In genomic region chr16:34262731-34263460, GRCm38 (mm10) we compare ENCODE assay signal across 7 mouse cellular contexts.
A peak's percentile ranks its signal among the peaks of the same experiment; 100 is the strongest.
DNase-seq lines count a peak whose midpoint lies in the region; ATAC-seq and TF ChIP-seq lines count a peak whose summit lies in the region.

No protein-coding gene starts in this region.

- TF ChIP-seq EP300 in liver, postnatal 0 days (IDR thresholded peaks at IDR 0.05; ENCODE audit: low read depth) = no peak

- H3K4me2 ChIP-seq in liver, embryonic 11.5 days = peak overlapping the region; percentile 34
- no peak overlapping the region for H3K4me2 ChIP-seq in liver, postnatal 0 days (ENCODE audit: low read depth, low read length)
- H3K4me2 ChIP-seq in forebrain, embryonic 14.5 days (ENCODE audit: low read length) = peak overlapping the region; percentile 27
- no peak overlapping the region for H3K4me2 ChIP-seq in hindbrain, embryonic 12.5 days (replicated peaks)

- DNase-seq in liver, embryonic 11.5 days (ENCODE audit: low spot score) = peak; percentile 34
- no peak for DNase-seq in liver, postnatal 0 days
- DNase-seq in forebrain, embryonic 14.5 days (ENCODE audit: low spot score) = peak; percentile 78
- peak; percentile 30 for DNase-seq in mesoderm, embryonic 11.5 days (ENCODE audit: low read depth, low spot score)
- DNase-seq in urinary bladder, adult 18-20 months (ENCODE audit: low spot score in 2 of 2) = no peak
- DNase-seq in gastrocnemius, postnatal 4 days (ENCODE audit: low spot score in 2 of 2) = no peak

- 57% methylated on average over 22 of the region's 22 CpGs for WGBS in liver, embryonic 11.5 days
- WGBS in liver, postnatal 0 days (ENCODE audit: insufficient replicate concordance) = 64% methylated on average over 22 of the region's 22 CpGs
- 46% methylated on average over 22 of the region's 22 CpGs for WGBS in forebrain, embryonic 14.5 days
- WGBS in hindbrain, embryonic 12.5 days = 69% methylated on average over 22 of the region's 22 CpGs

- no peak overlapping the region for H3K4me3 ChIP-seq in liver, embryonic 11.5 days (ENCODE audit: low read depth, low read length)
- no peak overlapping the region for H3K4me3 ChIP-seq in liver, postnatal 0 days (ENCODE audit: low read depth, low read length)
- no peak overlapping the region for H3K4me3 ChIP-seq in forebrain, embryonic 14.5 days (ENCODE audit: low read depth, low read length)
- H3K4me3 ChIP-seq in hindbrain, embryonic 12.5 days = no peak overlapping the region

- H3K36me3 ChIP-seq in liver, embryonic 11.5 days (ENCODE audit: control insufficient read depth, insufficient read depth, low read length) = no peaks in the 10 kb centered on the region
- H3K36me3 ChIP-seq in liver, postnatal 0 days (replicated peaks; ENCODE audit: insufficient read depth, low read length) = no peaks in the 10 kb centered on the region
- peaks cover 5% of the 10 kb centered on the region; the same call in 1 of the 2 replicates for H3K36me3 ChIP-seq in forebrain, embryonic 14.5 days (ENCODE audit: control insufficient read depth, insufficient read depth, low read length)
- no peaks in the 10 kb centered on the region for H3K36me3 ChIP-seq in hindbrain, embryonic 12.5 days

- H3K9ac ChIP-seq in liver, embryonic 11.5 days (ENCODE audit: low read depth, low read length) = no peak overlapping the region
- H3K9ac ChIP-seq in liver, postnatal 0 days (replicated peaks) = no peak overlapping the region
- H3K9ac ChIP-seq in forebrain, embryonic 14.5 days (ENCODE audit: low read length) = peak overlapping the region; percentile 13; the same call in 1 of the 2 replicates
- H3K9ac ChIP-seq in hindbrain, embryonic 12.5 days = no peak overlapping the region

- H3K4me1 ChIP-seq in liver, embryonic 11.5 days (replicated peaks; ENCODE audit: control insufficient read depth, insufficient read depth, low read length) = no peaks in the 10 kb centered on the region
- H3K4me1 ChIP-seq in liver, postnatal 0 days (ENCODE audit: insufficient read depth) = no peaks in the 10 kb centered on the region
- H3K4me1 ChIP-seq in forebrain, embryonic 14.5 days (ENCODE audit: control insufficient read depth, insufficient read depth, low read length) = peaks cover 14% of the 10 kb centered on the region
- peaks cover 10% of the 10 kb centered on the region for H3K4me1 ChIP-seq in hindbrain, embryonic 12.5 days

- H3K27ac ChIP-seq in liver, embryonic 11.5 days (ENCODE audit: low read depth, low read length) = no peak overlapping the region
- no peak overlapping the region for H3K27ac ChIP-seq in liver, postnatal 0 days (ENCODE audit: low read depth)
- peak overlapping the region; percentile 2; the same call in 1 of the 2 replicates for H3K27ac ChIP-seq in forebrain, embryonic 14.5 days (ENCODE audit: low read depth, low read length)
- H3K27ac ChIP-seq in hindbrain, embryonic 12.5 days = 0 out of 2 replicates have a peak overlapping the region, but pooled peaks have one; percentile 9

- no peak for ATAC-seq in liver, embryonic 11.5 days (replicated peaks; ENCODE audit: low FRiP score)
- no peak for ATAC-seq in liver, postnatal 0 days
- peak; percentile 83 for ATAC-seq in forebrain, embryonic 14.5 days
- no peak for ATAC-seq in hindbrain, embryonic 12.5 days (ENCODE audit: low FRiP score)

- H3K27me3 ChIP-seq in liver, embryonic 11.5 days (replicated peaks; ENCODE audit: control insufficient read depth, insufficient read depth, low read length) = no peaks in the 10 kb centered on the region
- no peaks in the 10 kb centered on the region for H3K27me3 ChIP-seq in liver, postnatal 0 days (ENCODE audit: insufficient read depth, low read length)
- H3K27me3 ChIP-seq in forebrain, embryonic 14.5 days (replicated peaks; ENCODE audit: control insufficient read depth, insufficient read depth, low read length) = no peaks in the 10 kb centered on the region
- H3K27me3 ChIP-seq in hindbrain, embryonic 12.5 days = no peaks in the 10 kb centered on the region

- no peak for TF ChIP-seq CTCF in liver, postnatal 0 days (IDR thresholded peaks at IDR 0.05; ENCODE audit: low read depth)

- H3K9me3 ChIP-seq in liver, embryonic 11.5 days (ENCODE audit: control insufficient read depth, low read length) = no peaks in the 10 kb centered on the region
- no peaks in the 10 kb centered on the region for H3K9me3 ChIP-seq in liver, postnatal 0 days (ENCODE audit: low read length)
- no peaks in the 10 kb centered on the region for H3K9me3 ChIP-seq in forebrain, embryonic 14.5 days (replicated peaks; ENCODE audit: control insufficient read depth, low read length)
- no peaks in the 10 kb centered on the region for H3K9me3 ChIP-seq in hindbrain, embryonic 12.5 days (replicated peaks)

Comparison
In these comparisons a context has a peak if more than half of its experiments do, and no peak if none do; other contexts are left out.
1. DNase-seq: peak in liver, embryonic 11.5 days (single experiment), forebrain, embryonic 14.5 days (single experiment) and mesoderm, embryonic 11.5 days (single experiment); none in liver, postnatal 0 days (single experiment), urinary bladder, adult 18-20 months (0 of 2) and gastrocnemius, postnatal 4 days (0 of 2).
2. H3K4me2 ChIP-seq: peak in liver, embryonic 11.5 days (single experiment) and forebrain, embryonic 14.5 days (single experiment); none in liver, postnatal 0 days (single experiment) and hindbrain, embryonic 12.5 days (single experiment).
3. H3K27ac ChIP-seq: peak in forebrain, embryonic 14.5 days (single experiment) and hindbrain, embryonic 12.5 days (single experiment); none in liver, embryonic 11.5 days (single experiment) and liver, postnatal 0 days (single experiment).